Mouse (Mus musculus): Measurements from ENCODE around the gene Abcc4. TPM values are rescaled to one million over a fixed set of nuclear protein-coding genes. Genes with fewer than 3 reads are reported as not detected.
A peak's percentile ranks its signal among the peaks of the same experiment; 100 is the strongest.
"Not testable (repeated sequence)": the region's sequence is repeated elsewhere in the genome, so short reads cannot be mapped to it uniquely, and the experiment has no call there.

Gene Abcc4
- polyA plus RNA-seq, 1 experiment from 2014 or later, result 1.2 TPM

DNA sequence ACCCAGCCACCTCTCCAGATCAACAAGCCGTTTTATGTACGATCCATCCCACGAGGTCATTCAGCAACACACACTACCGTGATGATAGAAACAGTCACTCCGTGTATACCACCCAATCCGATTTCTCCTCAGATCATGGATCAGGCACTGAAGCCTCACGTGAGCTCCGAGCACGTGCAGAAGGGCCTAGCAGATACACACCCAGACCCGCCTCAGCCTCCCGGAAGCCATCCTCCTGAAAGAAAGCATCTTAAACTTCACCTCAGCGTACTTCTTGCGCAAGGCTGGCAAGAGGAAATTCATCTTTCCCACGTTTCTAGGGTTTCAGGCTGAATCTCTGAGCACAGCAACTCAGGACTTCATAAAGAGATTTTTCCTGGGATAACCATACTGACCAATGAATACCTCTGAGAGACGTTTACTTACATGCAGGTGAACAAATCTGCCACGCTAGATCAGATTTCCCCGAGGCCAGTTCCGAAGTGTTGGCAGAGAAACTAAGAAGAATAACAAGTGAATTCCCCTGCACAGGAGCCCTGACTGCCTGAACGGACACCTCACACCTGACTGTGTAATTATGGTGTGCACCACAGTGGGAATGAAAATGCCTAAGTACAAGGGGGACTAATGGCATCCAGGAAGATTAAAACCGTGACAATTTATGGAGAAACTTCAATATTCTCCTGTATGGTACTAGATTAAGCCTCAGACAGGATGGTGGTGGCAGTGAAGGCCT lies 54.1 kb downstream of the Abcc4 start:
- Histone ChIP-seq H3K27me3 (no peaks in the 10 kb centered on the region), H3K9ac (replicated peaks) (no peak overlapping the region), H3K36me3 (no peaks in the 10 kb centered on the region), H3K4me3 (no peak overlapping the region), H3K27ac (replicated peaks) (no peak overlapping the region), H3K4me2 (replicated peaks) (no peak overlapping the region), H3K9me3 (no peaks in the 10 kb centered on the region), H3K4me1 (no peaks in the 10 kb centered on the region)
- ATAC-seq (replicated peaks), result no peak
- WGBS, result 91% methylated on average over 20 of the region's 20 CpGs

DNA sequence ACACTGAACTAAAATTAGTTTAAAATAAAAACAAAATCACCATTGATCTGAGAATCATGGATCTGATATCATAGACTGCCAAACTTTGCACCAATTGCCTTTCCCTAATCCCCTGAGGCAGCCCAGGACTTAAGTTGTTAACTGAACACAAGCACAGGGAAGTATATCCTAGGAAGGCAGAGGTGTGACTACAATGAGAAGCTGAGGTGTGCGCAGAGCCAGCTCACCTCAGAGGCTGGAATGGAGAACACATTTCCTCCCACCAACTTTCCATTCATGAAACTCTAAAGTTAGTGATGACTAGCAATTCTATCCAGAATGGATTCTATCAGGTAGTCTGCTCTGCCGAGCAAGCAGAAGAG lies 56.1 kb downstream of the Abcc4 start:
- WGBS, result 100% methylated on average over 2 of the region's 2 CpGs
- no peaks in the 10 kb centered on the region for H3K9me3 ChIP-seq
- H3K4me3 ChIP-seq, result no peak overlapping the region
- H3K4me1 ChIP-seq, result no peaks in the 10 kb centered on the region
- H3K4me2 ChIP-seq (replicated peaks), result no peak overlapping the region
- H3K9ac ChIP-seq (replicated peaks), result no peak overlapping the region
- no peak overlapping the region for H3K27ac ChIP-seq (replicated peaks)
- H3K36me3 ChIP-seq, result no peaks in the 10 kb centered on the region
- H3K27me3 ChIP-seq, result no peaks in the 10 kb centered on the region
- no peak for ATAC-seq (replicated peaks)

DNA sequence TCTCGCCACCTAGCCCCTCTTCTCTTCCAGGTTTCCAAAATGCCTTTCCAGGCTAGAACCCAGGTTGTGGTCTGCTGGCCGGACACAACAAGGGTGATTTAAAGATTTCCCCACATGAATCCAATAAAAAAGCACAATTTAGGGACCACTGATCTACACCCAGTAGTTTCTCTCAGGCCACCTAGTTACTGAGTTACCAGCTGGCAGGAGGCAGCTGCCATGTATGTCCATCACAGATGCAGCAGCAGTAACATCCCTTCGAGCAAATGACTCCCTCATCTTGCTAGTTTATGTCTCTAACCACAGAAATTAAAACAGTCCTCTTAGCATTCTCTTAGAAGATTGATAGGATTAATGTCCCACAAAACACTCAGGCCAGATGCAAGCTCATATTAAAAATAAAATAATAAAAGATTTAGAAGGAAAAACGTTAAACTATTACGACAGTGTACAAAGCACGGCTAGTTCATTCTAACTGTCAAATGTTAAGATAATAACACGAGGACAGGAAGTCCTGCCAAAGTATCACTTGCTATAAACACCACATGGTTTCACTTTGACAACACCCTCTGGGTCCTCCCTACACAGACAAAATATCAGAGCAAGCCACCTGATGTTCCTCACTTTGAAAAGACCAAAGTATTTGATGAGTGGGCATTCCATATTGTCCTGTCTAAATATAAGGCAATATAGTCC lies 56.7 kb downstream of the Abcc4 start:
- 86% methylated on average over 7 of the region's 7 CpGs for WGBS
- Histone ChIP-seq H3K27me3 (no peaks in the 10 kb centered on the region), H3K36me3 (no peaks in the 10 kb centered on the region), H3K9ac (replicated peaks) (no peak overlapping the region), H3K4me3 (no peak overlapping the region), H3K4me2 (replicated peaks) (no peak overlapping the region), H3K4me1 (no peaks in the 10 kb centered on the region), H3K27ac (replicated peaks) (no peak overlapping the region), H3K9me3 (no peaks in the 10 kb centered on the region)
- no peak for ATAC-seq (replicated peaks)

GRCm38 (mm10) chr14:118642940-118643591 lies 63.0 kb downstream of the Abcc4 start:
- not testable (repeated sequence) for H3K36me3 ChIP-seq; H3K4me2 ChIP-seq (replicated peaks); H3K4me1 ChIP-seq; H3K9me3 ChIP-seq; H3K9ac ChIP-seq (replicated peaks); H3K27me3 ChIP-seq; H3K4me3 ChIP-seq; ATAC-seq (replicated peaks); H3K27ac ChIP-seq (replicated peaks)
- 91% methylated on average over 13 of the region's 13 CpGs for WGBS

- Histone ChIP-seq H3K4me3 (no peak overlapping the region), H3K27ac (replicated peaks) (no peak overlapping the region), H3K4me2 (replicated peaks) (no peak overlapping the region), H3K27me3 (no peaks in the 10 kb centered on the region), H3K9ac (replicated peaks) (no peak overlapping the region), H3K36me3 (no peaks in the 10 kb centered on the region), H3K9me3 (no peaks in the 10 kb centered on the region), H3K4me1 (no peaks in the 10 kb centered on the region)
- no peak for ATAC-seq (replicated peaks)
- WGBS, result 85% methylated on average over 8 of the region's 8 CpGs
Measured at GRCm38 (mm10) chr14:118642140-118642539, 63.9 kb downstream of the Abcc4 start.

DNA sequence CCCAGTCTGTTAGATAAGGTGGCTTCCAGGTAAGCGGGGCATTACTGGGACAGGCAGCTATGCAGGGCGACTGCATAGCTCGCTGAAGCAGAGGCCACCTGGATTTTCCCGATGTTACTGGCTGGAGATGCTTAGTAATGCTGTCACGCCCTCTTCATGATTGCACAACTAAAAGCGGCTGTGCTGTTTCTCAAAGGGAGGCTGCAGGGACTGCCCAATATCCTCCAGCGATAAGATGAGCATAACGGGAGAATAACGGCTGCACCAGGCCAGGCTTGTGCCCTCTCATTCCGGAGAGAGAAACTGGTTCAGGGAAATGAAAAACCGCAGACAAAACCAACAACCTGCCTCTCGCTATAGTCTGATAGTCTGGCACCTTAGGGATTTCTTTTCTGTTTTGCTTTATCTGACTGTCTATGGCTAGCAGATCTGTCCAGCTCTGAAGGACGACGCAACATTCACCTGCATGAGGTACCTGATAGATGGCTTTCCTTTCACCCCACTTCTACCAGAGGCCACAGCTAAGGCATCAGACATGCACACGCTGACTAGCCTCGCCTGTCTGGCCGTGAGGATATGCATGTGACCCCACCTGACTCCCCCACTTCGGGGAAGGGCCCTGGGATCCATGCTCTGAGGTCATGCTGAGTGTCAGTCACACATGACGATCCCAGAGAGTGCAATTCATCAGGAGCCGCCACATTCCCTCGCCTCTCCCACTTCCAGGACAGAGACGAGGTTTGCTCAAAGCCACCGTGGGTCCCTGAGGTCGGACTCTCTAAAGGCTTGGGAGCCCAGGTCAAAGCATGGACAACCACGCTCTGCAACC lies 67.4 kb downstream of the Abcc4 start:
- no peak overlapping the region for H3K4me2 ChIP-seq (replicated peaks)
- H3K27ac ChIP-seq (replicated peaks), result no peak overlapping the region
- H3K27me3 ChIP-seq, result no peaks in the 10 kb centered on the region
- no peak for ATAC-seq (replicated peaks)
- no peak overlapping the region for H3K4me3 ChIP-seq
- peaks cover 10% of the 10 kb centered on the region; the same call in 1 of the 2 replicates for H3K4me1 ChIP-seq
- no peak overlapping the region for H3K9ac ChIP-seq (replicated peaks)
- no peaks in the 10 kb centered on the region for H3K9me3 ChIP-seq
- no peaks in the 10 kb centered on the region for H3K36me3 ChIP-seq
- 83% methylated on average over 25 of the region's 25 CpGs for WGBS

- Histone ChIP-seq H3K27me3 (no peaks in the 10 kb centered on the region), H3K4me2 (replicated peaks) (no peak overlapping the region), H3K4me3 (no peak overlapping the region), H3K4me1 (peaks cover 10% of the 10 kb centered on the region; the same call in 1 of the 2 replicates), H3K9me3 (no peaks in the 10 kb centered on the region), H3K36me3 (no peaks in the 10 kb centered on the region), H3K27ac (replicated peaks) (no peak overlapping the region), H3K9ac (replicated peaks) (no peak overlapping the region)
- ATAC-seq (replicated peaks), result peak; percentile 82
- 50% methylated on average over 15 of the region's 15 CpGs for WGBS
Measured at GRCm38 (mm10) chr14:118635493-118636183, 70.4 kb downstream of the Abcc4 start.

DNA sequence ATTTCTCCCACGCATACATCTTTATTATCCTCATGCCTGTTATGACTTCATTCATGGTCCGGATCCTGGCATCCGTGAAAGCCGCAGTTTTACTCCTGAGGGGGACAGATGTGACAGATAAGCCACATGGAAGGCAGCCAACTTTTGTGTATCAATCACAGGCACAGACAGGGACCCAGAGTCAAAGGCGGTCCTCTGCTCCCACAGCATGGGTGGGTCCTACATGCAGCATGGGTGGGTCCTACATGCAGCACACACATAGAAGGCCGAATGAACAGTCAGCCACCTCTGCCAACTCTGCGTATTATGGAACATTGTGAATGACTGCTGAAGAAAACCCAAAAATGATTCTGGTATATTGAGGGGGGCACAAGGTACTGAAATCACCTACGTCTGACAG lies 76.4 kb downstream of the Abcc4 start:
- H3K4me2 ChIP-seq (replicated peaks), result no peak overlapping the region
- no peak for ATAC-seq (replicated peaks)
- no peaks in the 10 kb centered on the region for H3K36me3 ChIP-seq
- H3K9me3 ChIP-seq, result no peaks in the 10 kb centered on the region
- no peaks in the 10 kb centered on the region for H3K27me3 ChIP-seq
- H3K9ac ChIP-seq (replicated peaks), result no peak overlapping the region
- 85% methylated on average over 8 of the region's 8 CpGs for WGBS
- H3K4me3 ChIP-seq, result no peak overlapping the region
- no peak overlapping the region for H3K27ac ChIP-seq (replicated peaks)
- H3K4me1 ChIP-seq, result no peaks in the 10 kb centered on the region

- Histone ChIP-seq H3K36me3 (no peaks in the 10 kb centered on the region), H3K27me3 (no peaks in the 10 kb centered on the region), H3K9me3 (no peaks in the 10 kb centered on the region), H3K27ac (replicated peaks) (no peak overlapping the region), H3K4me2 (replicated peaks) (no peak overlapping the region), H3K9ac (replicated peaks) (no peak overlapping the region), H3K4me1 (no peaks in the 10 kb centered on the region), H3K4me3 (no peak overlapping the region)
- no peak for ATAC-seq (replicated peaks)
- 50% methylated on average over 3 of the region's 3 CpGs for WGBS
Measured at GRCm38 (mm10) chr14:118621449-118621789, 84.6 kb downstream of the Abcc4 start.

GRCm38 (mm10) chr14:118620773-118621448 lies 85.1 kb downstream of the Abcc4 start:
- H3K9me3 ChIP-seq, result no peaks in the 10 kb centered on the region
- H3K36me3 ChIP-seq, result no peaks in the 10 kb centered on the region
- H3K4me1 ChIP-seq, result no peaks in the 10 kb centered on the region
- no peak overlapping the region for H3K9ac ChIP-seq (replicated peaks)
- no peaks in the 10 kb centered on the region for H3K27me3 ChIP-seq
- WGBS, result 83% methylated on average over 6 of the region's 6 CpGs
- H3K4me2 ChIP-seq (replicated peaks), result no peak overlapping the region
- H3K4me3 ChIP-seq, result no peak overlapping the region
- H3K27ac ChIP-seq (replicated peaks), result no peak overlapping the region
- no peak for ATAC-seq (replicated peaks)

- Histone ChIP-seq H3K9me3 (no peaks in the 10 kb centered on the region), H3K27me3 (no peaks in the 10 kb centered on the region), H3K4me2 (replicated peaks) (no peak overlapping the region), H3K4me3 (no peak overlapping the region), H3K9ac (replicated peaks) (no peak overlapping the region), H3K27ac (replicated peaks) (no peak overlapping the region), H3K36me3 (no peaks in the 10 kb centered on the region), H3K4me1 (no peaks in the 10 kb centered on the region)
- ATAC-seq (replicated peaks), result peak; percentile 79
- 70% methylated on average over 12 of the region's 12 CpGs for WGBS
Measured at GRCm38 (mm10) chr14:118616698-118617311, 89.2 kb downstream of the Abcc4 start.

Data from forebrain, embryonic 15.5 days (tissue).